ENCODE assay signal across 16 mouse cellular contexts in genomic region chr9:20409319-20409718, GRCm38 (mm10).
"Had no signal": no experiment of that assay in that cellular context is flagged by ENCODE, and none has a peak within 500 bp of the region (broad histone marks: within the 10 kb centered on the region; RNA-seq: fewer than 3 reads in every experiment).

No protein-coding gene starts in this region.

- H3K9ac ChIP-seq: neural tube, embryonic 13.5 days; neural tube, embryonic 15.5 days; stomach, embryonic 15.5 days had no signal

- H3K27ac ChIP-seq: neural tube, embryonic 13.5 days; neural tube, embryonic 15.5 days; stomach, embryonic 15.5 days; stomach, postnatal 0 days had no signal

- H3K36me3 ChIP-seq: neural tube, embryonic 13.5 days; neural tube, embryonic 15.5 days; stomach, embryonic 15.5 days had no signal

- H3K9me3 ChIP-seq: neural tube, embryonic 13.5 days; neural tube, embryonic 15.5 days; stomach, embryonic 15.5 days had no signal

- H3K4me3 ChIP-seq: neural tube, embryonic 13.5 days; neural tube, embryonic 15.5 days; stomach, embryonic 15.5 days had no signal

- H3K27me3 ChIP-seq: neural tube, embryonic 13.5 days; neural tube, embryonic 15.5 days; stomach, embryonic 15.5 days had no signal

- H3K4me1 ChIP-seq: neural tube, embryonic 13.5 days; neural tube, embryonic 15.5 days; stomach, embryonic 15.5 days had no signal

- DNase-seq: retina, postnatal 1 day; right cerebral cortex, adult 18-20 months; right cerebral cortex, postnatal 14 days; right cerebral cortex, postnatal 25 days; right cerebral cortex, postnatal 4 days; spleen, adult 18-20 months; thymus, adult 18-20 months; thymus, adult 2 months; thymus, postnatal 14 days; thymus, postnatal 25 days; thymus, postnatal 36 days; thymus, postnatal 4 days had no signal
